Mouse (Mus musculus) forebrain, postnatal 0 days (tissue): Measurements from ENCODE around the gene Ccdc34. TPM values are rescaled to one million over a fixed set of nuclear protein-coding genes. Genes with fewer than 3 reads are reported as not detected.

Experiments
- ATAC-seq: fragments of 200-750 bp; cut with Nextera tagmentation; 2 replicates; pipeline ENCODE4 v1.8.0; 2017; ENCODE audit warnings: mild to moderate bottlenecking, moderate library complexity
- DNase-seq: peaks from one replicate; pipeline ENCODE4 v3.0.0-alpha.2; 2015
- H3K27ac ChIP-seq: fragments of 300-500 bp; sonication (generic); 2 replicates; pipeline ENCODE4 v1.5.1; 2014; ENCODE audit warnings: low read depth, mild to moderate bottlenecking, antibody characterized with exemption, low read length, moderate library complexity, mixed read lengths
- H3K27me3 ChIP-seq: fragments of 300-500 bp; sonication (generic); 2 replicates; pipeline ENCODE4 v1.6.1; 2014; ENCODE audit warnings: mild to moderate bottlenecking, low read length, mixed read lengths; ENCODE audit not compliant: insufficient read depth
- H3K36me3 ChIP-seq: fragments of 300-500 bp; sonication (generic); 2 replicates; pipeline ENCODE4 v1.6.1; 2014; ENCODE audit warnings: mild to moderate bottlenecking, moderate library complexity; ENCODE audit not compliant: insufficient read depth
- H3K4me1 ChIP-seq: fragments of 300-500 bp; sonication (generic); 2 replicates; pipeline ENCODE4 v1.6.1; 2014; ENCODE audit warnings: antibody characterized with exemption; ENCODE audit not compliant: insufficient read depth
- H3K4me2 ChIP-seq: fragments of 300-500 bp; sonication (generic); 2 replicates; pipeline ENCODE4 v1.6.1; 2014; ENCODE audit warnings: low read depth, mild to moderate bottlenecking, moderate library complexity
- H3K4me3 ChIP-seq: fragments of 300-500 bp; sonication (generic); 2 replicates; pipeline ENCODE4 v1.5.1; 2014; ENCODE audit warnings: low read depth, low read length, mixed read lengths
- H3K9ac ChIP-seq: fragments of 300-500 bp; sonication (generic); 2 replicates; pipeline ENCODE4 v1.6.1; 2014; ENCODE audit warnings: mild to moderate bottlenecking
- H3K9me3 ChIP-seq: fragments of 300-500 bp; sonication (generic); 2 replicates; pipeline ENCODE4 v1.6.1; 2016; ENCODE audit warnings: low read length
- CTCF ChIP-seq: sonication (generic); IDR thresholded peaks from 2 replicates; pipeline ENCODE4 v1.5.1; 2016; ENCODE audit warnings: antibody characterized with exemption, control low read depth, low read depth
- WGBS: fragments of 180-500 bp; shearing (Covaris S2); extraction: QIAGEN DNeasy Blood & Tissue Kit; methylation state at CpG from one replicate; pipeline ENCODE4 v1.1.7; 2014; 5-methylcytosine and 5-hydroxymethylcytosine counted together
- polyA plus RNA-seq: library from polyadenylated mRNA; unstranded; fragments of >200 nt; fragmentation: Nextera tagmentation; extraction: Ambion mirVana; gene quantifications from 2 replicates; pipeline ENCODE4 v1.2.1, GENCODE M21; 2015
- total RNA-seq: library from RNA; depleted of rRNA; stranded (reverse); fragments of >200 nt; gene quantifications from 2 replicates; pipeline ENCODE4 v1.2.3, GENCODE M21; 2014

Gene Ccdc34
- total and polyA plus RNA-seq, 2 experiments from 2014 or later, result 27.3 TPM

DNA sequence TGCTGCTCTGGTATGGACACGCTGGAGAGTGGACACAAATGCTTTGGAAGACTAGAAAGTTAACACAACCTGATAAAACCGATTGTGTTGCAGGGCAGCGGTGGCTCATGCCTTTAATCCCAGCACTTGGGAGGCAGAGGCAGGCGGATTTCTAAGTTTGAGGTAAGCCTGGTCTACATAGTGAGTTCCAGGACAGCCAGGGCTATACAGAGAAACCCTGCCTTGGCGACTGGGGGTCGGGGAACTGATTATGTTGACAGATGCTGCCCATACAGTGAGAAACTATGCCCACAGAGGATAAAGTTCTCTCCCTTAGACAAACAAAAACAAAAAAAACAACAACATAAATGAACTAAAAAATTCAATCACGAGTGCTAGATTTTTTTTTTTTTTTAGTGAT is 530 bp upstream of the Ccdc34 start:
- no peak for DNase-seq
- peaks cover 12% of the 10 kb centered on the region for H3K4me1 ChIP-seq
- peak overlapping the region; percentile 88 for H3K9ac ChIP-seq
- TF ChIP-seq CTCF, result no peak
- H3K36me3 ChIP-seq, result peaks cover 4% of the 10 kb centered on the region; the same call in 1 of the 2 replicates
- H3K27ac ChIP-seq, result peak overlapping the region; percentile 84
- H3K27me3 ChIP-seq, result no peaks in the 10 kb centered on the region
- H3K9me3 ChIP-seq, result no peaks in the 10 kb centered on the region
- peak; percentile 4; the same call in 1 of the 2 replicates for ATAC-seq
- H3K4me2 ChIP-seq, result peak overlapping the region; percentile 77
- WGBS, result 43% methylated on average over 7 of the region's 7 CpGs
- H3K4me3 ChIP-seq, result peak overlapping the region; percentile 79

DNA sequence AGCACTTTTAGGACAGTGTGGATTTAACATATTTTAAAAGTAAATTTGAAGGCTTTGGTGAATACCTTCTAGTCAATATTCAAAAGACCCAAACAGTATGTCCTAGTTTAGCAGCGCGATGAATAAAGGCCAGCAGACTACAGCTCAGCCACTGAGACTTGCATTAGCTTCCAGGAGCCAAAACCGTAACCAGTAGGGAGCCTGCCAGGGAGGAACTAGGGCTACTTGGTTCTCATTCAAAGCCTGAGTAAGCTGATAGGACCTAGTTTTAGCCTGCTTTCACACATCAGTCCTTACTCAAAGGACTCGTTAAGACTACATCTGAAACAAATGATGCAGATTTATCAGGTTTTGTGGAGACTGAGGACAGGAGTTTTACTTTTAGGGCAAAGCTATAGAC is 2.0 kb downstream of the Ccdc34 start:
- H3K9ac ChIP-seq, result no peak overlapping the region
- no peaks in the 10 kb centered on the region for H3K9me3 ChIP-seq
- H3K27ac ChIP-seq, result no peak overlapping the region
- H3K4me1 ChIP-seq, result peaks cover 12% of the 10 kb centered on the region
- H3K4me3 ChIP-seq, result no peak overlapping the region
- H3K4me2 ChIP-seq, result no peak overlapping the region
- 67% methylated on average over 4 of the region's 4 CpGs for WGBS
- ATAC-seq, result no peak
- TF ChIP-seq CTCF, result no peak
- H3K36me3 ChIP-seq, result no peaks in the 10 kb centered on the region; the same call in 1 of the 2 replicates
- no peak for DNase-seq
- no peaks in the 10 kb centered on the region for H3K27me3 ChIP-seq

- TF ChIP-seq CTCF, result no peak
- Histone ChIP-seq H3K27me3 (no peaks in the 10 kb centered on the region), H3K4me1 (peaks cover 12% of the 10 kb centered on the region), H3K4me2 (no peak overlapping the region), H3K36me3 (no peaks in the 10 kb centered on the region; the same call in 1 of the 2 replicates), H3K9me3 (no peaks in the 10 kb centered on the region), H3K27ac (no peak overlapping the region), H3K9ac (no peak overlapping the region), H3K4me3 (no peak overlapping the region)
- no peak for ATAC-seq
- DNase-seq, result no peak
- 92% methylated on average over 1 of the region's 1 CpGs for WGBS
Measured at GRCm38 (mm10) chr2:110020430-110020829, 2.8 kb downstream of the Ccdc34 start.

- DNase-seq (no peak), ATAC-seq (no peak)
- Histone ChIP-seq H3K27me3 (no peaks in the 10 kb centered on the region), H3K4me3 (no peak overlapping the region), H3K36me3 (peaks cover 12% of the 10 kb centered on the region; the same call in 1 of the 2 replicates), H3K4me2 (no peak overlapping the region), H3K9ac (no peak overlapping the region), H3K27ac (no peak overlapping the region), H3K9me3 (no peaks in the 10 kb centered on the region), H3K4me1 (no peaks in the 10 kb centered on the region)
- TF ChIP-seq CTCF, result no peak
- 40% methylated on average over 4 of the region's 4 CpGs for WGBS
Measured at GRCm38 (mm10) chr2:110036265-110036664, 18.6 kb downstream of the Ccdc34 start.

GRCm38 (mm10) chr2:110036665-110037064 is 19.0 kb downstream of the Ccdc34 start:
- H3K9ac ChIP-seq, result no peak overlapping the region
- 78% methylated on average over 4 of the region's 4 CpGs for WGBS
- ATAC-seq, result no peak
- peaks cover 15% of the 10 kb centered on the region for H3K36me3 ChIP-seq
- H3K4me3 ChIP-seq, result no peak overlapping the region
- no peaks in the 10 kb centered on the region for H3K27me3 ChIP-seq
- no peaks in the 10 kb centered on the region for H3K4me1 ChIP-seq
- H3K27ac ChIP-seq, result no peak overlapping the region
- DNase-seq, result no peak
- no peak overlapping the region for H3K4me2 ChIP-seq
- H3K9me3 ChIP-seq, result no peaks in the 10 kb centered on the region
- no peak for TF ChIP-seq CTCF

DNA sequence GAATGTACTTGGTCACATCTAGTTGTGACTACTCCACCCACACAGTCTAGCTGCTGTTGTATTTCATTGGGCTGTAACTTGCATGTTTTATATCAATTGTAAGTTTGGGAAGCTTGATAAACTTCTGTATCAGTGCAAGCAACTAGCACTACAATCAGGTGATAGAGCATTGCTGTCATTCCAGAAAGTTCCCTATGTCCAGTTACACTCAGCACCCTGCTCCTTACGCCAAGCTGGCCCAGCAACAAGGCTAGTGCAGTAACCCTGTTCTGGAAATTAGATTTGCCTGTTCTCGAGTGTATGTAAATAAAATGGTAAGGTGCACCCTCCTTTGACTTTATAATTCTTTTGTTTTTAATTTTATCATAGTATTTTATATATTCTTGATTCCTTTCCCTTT is 19.6 kb downstream of the Ccdc34 start:
- ATAC-seq (no peak), DNase-seq (no peak)
- Histone ChIP-seq H3K9ac (no peak overlapping the region), H3K4me2 (no peak overlapping the region), H3K4me3 (no peak overlapping the region), H3K27ac (no peak overlapping the region), H3K4me1 (no peaks in the 10 kb centered on the region), H3K9me3 (no peaks in the 10 kb centered on the region), H3K27me3 (no peaks in the 10 kb centered on the region), H3K36me3 (peaks cover 16% of the 10 kb centered on the region)
- 95% methylated on average over 2 of the region's 2 CpGs for WGBS
- no peak for TF ChIP-seq CTCF

DNA sequence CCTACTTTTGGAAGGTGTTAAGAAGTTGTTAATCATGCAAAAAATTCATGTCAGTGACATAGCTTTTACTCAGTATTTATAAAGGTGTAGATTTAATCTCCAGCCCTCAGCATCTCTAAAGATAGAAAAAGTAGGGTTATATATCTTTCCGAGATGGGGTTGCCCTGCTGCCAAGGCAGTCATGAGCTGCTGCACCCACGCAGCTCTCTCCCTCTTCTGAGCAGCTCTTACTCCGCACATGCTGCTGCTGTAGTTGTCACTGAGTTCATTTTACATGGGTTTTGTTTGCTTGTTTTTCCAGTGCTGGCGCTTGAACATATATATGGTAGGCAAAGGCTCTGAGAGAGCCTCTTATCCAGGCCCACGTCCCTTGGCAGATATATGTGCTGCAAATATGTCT is 20.7 kb downstream of the Ccdc34 start:
- H3K27me3 ChIP-seq, result no peaks in the 10 kb centered on the region
- H3K4me2 ChIP-seq, result no peak overlapping the region
- no peak overlapping the region for H3K9ac ChIP-seq
- WGBS, result 89% methylated on average over 5 of the region's 5 CpGs
- DNase-seq (no peak), ATAC-seq (no peak)
- peaks cover 14% of the 10 kb centered on the region for H3K36me3 ChIP-seq
- H3K4me3 ChIP-seq, result no peak overlapping the region
- no peaks in the 10 kb centered on the region for H3K9me3 ChIP-seq
- no peak overlapping the region for H3K27ac ChIP-seq
- TF ChIP-seq CTCF, result no peak
- no peaks in the 10 kb centered on the region for H3K4me1 ChIP-seq
